Mouse (Mus musculus): ENCODE measurements around the gene Klf1.

DNA sequence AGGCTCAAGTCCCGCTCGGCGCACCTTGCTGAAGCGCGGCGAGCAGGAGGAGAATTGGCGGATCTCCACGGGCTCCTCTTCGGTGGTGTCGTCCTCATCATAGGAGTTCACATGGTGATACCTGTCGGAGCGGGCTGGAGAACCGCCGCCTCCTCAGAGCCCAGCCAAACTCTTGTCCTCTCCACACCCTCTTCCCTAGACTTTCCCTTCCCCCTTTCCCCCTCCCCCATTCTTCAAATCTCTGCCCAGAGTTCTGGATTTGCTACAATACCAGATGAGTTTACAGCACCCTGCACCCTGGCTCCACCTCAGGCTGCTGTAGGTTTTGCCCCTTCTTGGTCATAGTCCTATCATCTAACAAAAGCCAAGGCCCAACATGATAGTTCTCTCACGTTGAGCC lies 16.9 kb downstream of the Klf1 start:
- TF ChIP-seq POLR2A (IDR thresholded peaks at IDR 0.05; ENCODE audit: insufficient read length, low read depth): no peak
- TF ChIP-seq USF1 (IDR thresholded peaks at IDR 0.05; ENCODE audit: low read depth): no peak
- TF ChIP-seq TCF12 (IDR thresholded peaks at IDR 0.05; ENCODE audit: insufficient read depth, poor library complexity, severe bottlenecking): no peak
- no peak for TF ChIP-seq REST (IDR thresholded peaks at IDR 0.05; ENCODE audit: insufficient read depth, insufficient read length)
- no peak for TF ChIP-seq MYOG (IDR thresholded peaks at IDR 0.05; ENCODE audit: control insufficient read depth in 1 of 3, insufficient read depth in 1 of 3, insufficient read length in 2 of 3, low read depth in 2 of 3)
- TF ChIP-seq MYOD1 (IDR thresholded peaks at IDR 0.05; ENCODE audit: control insufficient read depth in 1 of 3, insufficient read length in 2 of 3, low read depth in 2 of 3): no peak
- no peak for TF ChIP-seq CEBPB (IDR thresholded peaks at IDR 0.05; ENCODE audit: insufficient read depth, poor library complexity, severe bottlenecking)
- no peak for TF ChIP-seq E2F4 (IDR thresholded peaks at IDR 0.05; ENCODE audit: insufficient read depth)
- no peak for TF ChIP-seq POLR2AphosphoS2 (IDR thresholded peaks at IDR 0.05; ENCODE audit: insufficient read length, low read depth)
